Mouse (Mus musculus): ENCODE measurements around the gene Aldh1a3.

GRCm38 (mm10) chr7:66388621-66389532, 38.4 kb downstream of the Aldh1a3 start:
- TF ChIP-seq POLR2A (IDR thresholded peaks at IDR 0.05; ENCODE audit: extremely low read depth, insufficient read depth, low read length) (no peak), CTCF (IDR thresholded peaks at IDR 0.05; ENCODE audit: low read depth, low read length) (peak; percentile 78)

All from liver, adult 2 months (tissue).